Mouse (Mus musculus) thymus, postnatal 25 days (tissue): Measurements from ENCODE around the gene Ntan1.

Experiments
- DNase-seq: peaks from one replicate; pipeline ENCODE4 v3.0.0; 2022

The Ntan1 gene

DNA sequence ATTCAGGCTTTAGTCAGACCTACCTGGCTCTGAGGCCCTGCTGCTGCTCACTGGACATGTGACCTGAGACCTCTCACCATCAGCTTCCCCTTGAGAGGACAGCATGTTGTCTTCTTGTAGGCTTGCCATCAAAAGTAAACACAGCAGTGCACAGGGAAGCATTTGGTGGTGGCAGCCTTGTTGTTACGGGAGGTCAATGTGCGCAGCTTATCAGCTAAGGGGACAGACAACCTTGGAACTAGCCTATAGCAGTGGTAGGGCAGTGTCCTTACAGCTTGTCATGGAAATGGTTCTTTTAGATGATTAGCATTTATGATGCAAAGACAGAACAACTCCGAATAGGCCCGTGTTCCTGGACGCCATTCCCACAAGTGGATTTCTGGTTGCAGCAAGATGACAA, 15.7 kb downstream of the Ntan1 start:
- no peak for DNase-seq

DNA sequence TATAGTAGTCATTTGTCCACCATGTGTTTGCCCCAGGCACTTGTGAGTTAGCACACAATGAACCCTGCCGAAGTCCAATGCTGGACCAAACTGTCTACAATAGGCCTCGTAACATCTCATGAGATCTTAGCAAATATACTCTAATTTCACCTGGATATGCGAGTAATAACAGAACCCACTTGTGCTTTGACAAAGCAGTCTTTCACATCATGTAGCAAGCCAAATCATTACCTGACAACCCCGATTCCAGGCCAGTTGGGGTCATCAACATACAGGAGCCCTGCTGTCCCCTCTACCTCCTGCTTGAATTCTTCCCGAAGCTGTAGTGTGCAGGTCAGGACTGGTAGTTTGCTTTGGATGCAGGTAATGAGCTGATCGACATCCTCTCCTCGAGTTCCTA, 21.4 kb downstream of the Ntan1 start:
- DNase-seq = no peak

DNA sequence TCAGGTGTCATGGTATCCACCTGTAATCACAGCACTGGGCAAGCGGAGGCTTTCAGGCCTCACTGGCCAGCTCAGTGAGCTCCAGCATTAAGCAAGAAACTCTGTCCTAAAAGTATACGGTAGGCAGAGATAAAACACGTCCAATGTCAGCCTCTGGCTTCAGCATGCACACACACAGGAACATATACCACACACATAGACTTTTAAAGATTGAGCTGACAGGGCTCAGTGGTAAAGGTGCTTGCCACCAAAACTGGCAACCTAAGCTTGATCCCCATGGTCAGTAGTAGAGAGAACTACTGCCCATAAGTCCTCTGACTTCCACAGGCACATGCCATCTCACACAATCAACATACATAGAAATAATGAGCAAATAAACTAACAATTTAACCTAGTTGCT, 22.3 kb downstream of the Ntan1 start:
- no peak for DNase-seq

DNA sequence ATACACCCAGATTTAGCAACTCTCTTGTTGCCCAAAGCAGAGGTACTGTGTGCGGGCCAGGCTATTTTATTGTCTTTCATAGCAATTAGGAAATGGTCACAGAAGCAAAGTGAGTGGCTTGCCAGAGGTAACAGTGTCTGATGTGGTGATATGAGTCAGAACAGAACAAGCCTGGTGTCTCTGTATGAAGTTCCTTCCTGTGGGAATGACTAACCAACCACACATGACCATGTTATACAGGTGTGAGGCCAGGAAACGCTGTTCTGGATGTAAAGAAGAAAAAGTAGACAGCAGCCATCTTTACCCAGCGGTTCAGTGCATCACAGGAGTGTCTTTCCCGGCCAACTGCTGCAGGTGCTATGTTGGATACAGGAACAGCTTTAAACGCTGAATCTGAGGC, 26.4 kb downstream of the Ntan1 start:
- no peak for DNase-seq

DNA sequence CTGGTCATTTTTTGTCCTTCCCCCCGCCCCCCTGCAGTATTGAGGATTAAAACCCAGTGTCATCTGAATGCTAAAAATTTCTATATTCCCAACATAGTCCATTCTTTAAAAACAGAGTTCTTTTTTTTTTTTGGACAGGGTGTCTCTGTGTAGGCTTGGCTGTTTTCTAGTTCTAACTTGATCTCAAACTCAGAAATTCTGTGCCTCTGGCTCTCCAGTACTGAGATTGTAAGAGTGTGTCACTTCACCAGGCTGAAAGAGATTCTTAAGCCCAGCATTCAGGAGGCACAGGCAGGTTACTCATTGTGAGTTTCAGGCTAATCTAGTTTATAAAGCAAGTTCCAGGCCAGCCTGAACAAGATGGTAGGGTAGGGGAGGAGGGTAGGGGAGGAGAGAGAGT, 28.0 kb downstream of the Ntan1 start:
- DNase-seq = no peak

DNA sequence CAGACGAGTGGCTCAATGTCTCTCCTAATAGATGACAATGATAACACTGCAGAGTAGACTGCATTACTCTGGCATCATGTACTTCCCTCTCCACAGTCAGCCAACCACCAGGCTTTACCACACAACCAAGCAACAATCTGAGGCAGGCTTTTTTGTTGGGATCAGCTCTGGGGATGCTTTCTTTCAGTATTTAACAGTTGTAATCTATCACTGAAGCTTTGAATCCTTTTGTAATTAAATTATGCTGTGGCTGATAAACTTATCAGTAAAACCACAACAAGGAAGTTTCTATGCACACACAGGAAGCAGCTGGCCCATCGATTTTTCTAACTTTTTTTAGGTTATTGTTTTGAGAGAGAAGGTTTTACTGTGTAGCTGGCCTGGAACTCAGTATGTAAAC, 29.7 kb downstream of the Ntan1 start:
- DNase-seq = no peak

DNA sequence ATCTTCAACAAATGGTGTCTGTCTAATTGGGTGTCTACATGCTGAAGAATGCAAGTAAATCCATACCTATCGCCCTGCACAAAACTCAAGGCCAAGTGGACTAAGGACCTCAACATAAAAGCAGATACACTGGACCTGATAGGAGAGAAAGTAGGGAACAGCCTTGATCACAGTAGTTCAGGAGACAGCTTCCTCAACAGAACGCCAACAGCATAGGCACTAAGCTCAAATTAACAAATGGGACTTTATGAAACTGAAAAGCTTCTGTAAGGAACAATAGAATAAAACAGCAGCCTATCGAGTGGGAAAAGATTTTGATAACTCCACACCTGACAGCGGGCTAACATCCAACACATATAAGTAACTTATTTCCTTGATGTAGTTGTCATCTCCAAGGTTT, 32.8 kb downstream of the Ntan1 start:
- no peak for DNase-seq

DNA sequence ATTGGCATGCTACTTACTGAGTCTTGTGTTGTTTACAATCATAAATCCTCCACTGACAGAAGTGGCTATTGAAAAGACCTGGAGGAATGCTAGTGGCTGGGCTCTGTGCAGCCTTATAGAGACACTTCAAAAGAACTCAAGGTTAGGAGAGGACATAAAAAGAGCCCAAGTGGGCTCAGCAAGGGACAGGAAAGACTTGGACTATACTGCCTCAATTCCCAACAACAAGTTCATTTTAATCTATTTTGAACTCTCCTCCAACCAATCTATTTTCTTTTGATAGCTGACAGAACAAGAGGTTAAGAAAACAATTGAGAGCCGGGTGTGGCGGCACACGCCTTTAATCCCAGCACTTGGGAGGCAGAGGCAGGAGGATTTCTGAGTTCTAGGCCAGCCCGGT, 35.2 kb downstream of the Ntan1 start:
- no peak for DNase-seq

DNA sequence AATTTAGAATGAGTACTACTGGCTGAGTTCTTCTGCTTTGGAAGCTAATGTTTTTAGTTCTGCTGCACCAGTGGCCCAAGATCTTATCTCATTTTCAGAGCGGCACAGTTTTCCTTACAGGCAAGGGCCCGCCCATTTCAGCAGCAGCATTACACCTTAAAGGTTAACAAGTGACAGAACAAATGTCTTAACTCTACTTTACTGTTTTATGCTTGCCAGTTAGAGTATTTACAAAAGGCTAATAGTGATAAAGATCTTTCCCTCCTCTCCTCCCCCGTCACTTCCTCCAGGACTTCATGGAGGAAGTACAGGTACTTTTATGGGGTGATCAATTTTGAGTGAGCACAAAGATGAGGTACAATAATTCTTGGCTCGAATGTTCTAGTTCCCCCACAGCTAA, 47.4 kb downstream of the Ntan1 start:
- DNase-seq = no peak

DNA sequence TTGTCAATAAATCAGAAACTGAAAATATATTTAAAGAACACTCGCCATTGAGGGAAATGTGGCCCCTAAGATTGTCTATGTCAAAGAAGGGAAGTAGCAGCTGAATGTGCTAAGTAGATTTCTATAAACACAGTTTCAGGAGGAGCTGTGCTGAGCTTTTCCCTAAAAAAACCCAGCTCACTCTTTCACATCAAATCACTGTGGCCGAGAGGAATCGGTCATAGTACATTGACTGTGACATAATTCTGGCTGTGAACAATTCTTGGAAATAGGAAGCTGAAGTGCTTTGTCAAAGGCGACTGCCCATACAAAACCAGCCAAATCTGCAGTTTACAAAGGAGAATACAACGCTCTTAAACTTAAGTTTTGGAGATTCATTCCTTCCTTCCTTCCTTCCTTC, 48.0 kb downstream of the Ntan1 start:
- no peak for DNase-seq

DNA sequence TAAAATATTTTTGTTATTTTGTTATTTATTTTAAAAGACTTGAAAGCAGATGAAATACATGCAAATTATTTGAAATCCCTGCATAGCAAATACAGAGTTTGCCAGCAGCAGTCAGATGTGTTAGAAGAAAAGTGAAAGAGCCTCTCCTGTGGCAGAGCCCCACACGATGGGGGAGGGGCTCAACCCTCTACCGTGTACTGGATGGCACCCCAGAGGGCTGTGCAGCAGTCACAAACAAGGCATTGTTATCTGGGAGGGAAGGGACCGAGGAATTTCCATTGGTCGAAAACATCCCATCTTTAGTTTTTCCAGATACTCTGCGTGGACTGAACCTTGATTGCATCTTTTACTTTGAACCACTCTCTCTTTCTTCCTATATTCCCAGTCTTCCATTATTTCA, 48.8 kb downstream of the Ntan1 start:
- peak; percentile 32 for DNase-seq

DNA sequence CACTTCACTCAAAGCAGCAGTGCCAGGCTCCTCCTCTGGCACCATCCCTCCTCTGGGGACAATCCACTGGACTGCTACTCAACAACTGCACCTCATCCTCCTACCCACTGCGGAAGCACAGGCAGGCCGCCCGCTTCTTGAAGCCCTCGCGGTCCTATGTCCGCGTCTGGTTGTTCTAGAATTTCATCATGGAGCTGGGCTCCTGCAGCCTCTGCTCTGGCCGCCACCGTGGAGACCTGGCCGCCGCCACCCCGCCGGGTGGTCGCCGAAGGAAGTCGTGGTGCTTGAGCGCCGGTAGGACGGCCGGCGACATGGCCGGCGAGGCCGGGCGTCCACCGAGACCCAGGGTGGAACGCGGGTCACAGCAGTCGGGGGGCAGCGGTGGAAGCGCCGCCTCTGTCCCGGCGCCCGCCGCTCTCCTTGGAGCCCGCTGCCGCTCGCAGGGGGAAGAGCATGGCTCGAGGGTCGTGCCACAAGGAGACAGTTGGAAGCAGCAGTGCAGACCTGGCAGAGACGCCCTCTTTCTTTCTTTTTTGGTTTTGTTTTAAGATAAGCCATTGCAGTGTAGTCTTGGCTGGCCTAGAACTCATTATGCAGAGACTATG, 49.4 kb downstream of the Ntan1 start:
- peak; percentile 2 for DNase-seq

DNA sequence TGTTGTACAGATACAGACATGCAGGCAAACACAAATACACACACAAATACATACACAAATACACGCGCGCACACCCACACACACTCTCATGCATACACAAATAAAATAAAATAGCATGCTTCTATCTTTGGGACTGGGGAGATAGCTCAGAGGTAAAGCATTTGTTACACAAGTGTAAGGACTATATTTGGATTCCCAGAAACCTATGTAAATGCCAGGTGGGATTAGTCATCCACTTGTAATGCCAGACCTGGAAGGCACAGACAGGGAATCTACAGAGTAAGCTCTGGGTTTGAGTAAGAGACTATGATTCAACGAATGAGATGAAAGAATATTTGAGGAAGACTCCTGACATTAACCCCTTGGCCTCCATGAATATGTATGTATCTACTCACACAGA, 56.8 kb downstream of the Ntan1 start:
- DNase-seq = no peak

DNA sequence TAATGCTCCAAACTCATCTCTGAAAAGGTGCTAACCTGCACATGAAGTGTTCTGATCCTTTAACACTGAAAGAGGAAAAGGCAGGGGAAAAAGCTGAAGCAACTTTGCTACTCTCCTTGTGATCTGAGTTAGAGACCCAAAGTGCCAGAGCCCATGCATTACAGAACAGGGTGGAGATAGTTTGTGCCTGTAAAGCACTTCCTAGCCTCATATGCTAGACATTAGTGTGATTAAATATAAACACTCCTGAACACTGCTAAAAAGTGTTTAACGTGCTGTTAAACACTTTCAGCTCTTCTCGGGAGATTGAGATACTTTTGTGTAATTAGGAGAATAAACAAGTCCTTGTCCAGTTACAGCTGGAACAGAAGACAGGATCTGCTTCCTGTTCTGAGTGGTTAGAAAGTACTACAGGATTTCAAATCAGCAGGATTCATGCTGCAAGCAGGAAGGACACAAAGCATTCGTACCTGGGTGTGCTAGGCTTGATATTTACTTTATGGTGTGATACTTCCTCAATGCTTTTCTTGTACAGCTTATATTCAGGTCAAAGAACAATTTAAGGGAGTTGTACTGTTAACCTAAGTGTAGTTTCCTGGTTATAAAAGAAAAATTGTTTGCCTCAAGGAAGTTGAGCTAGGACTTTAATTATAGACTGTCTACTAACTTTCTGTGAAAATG, 64.6 kb downstream of the Ntan1 start:
- DNase-seq = no peak
